Mouse (Mus musculus): ENCODE data around the gene Srd5a1.

The Srd5a1 gene

DNA sequence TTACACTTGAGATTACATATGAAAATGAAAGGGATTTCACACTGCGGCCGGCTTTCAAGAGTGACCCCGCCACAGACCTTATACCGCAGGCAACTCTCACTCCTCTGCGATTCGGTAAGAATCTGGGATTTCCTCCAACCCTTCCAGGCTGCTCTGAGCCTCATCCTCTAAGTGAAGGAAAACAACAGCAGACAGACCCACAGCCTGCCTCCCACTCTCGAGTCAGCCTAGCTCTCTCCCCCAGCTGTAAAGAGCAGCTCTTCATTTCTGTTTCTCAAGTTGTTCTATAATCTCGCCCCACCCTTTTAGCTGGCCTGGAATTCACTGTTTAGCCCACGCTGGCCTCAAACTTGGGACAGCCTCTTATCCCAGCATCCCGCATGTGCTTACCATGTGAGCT, 69.5 kb downstream of the Srd5a1 start:
- no peak for DNase-seq (ENCODE audit: low spot score in 2 of 2)

DNA sequence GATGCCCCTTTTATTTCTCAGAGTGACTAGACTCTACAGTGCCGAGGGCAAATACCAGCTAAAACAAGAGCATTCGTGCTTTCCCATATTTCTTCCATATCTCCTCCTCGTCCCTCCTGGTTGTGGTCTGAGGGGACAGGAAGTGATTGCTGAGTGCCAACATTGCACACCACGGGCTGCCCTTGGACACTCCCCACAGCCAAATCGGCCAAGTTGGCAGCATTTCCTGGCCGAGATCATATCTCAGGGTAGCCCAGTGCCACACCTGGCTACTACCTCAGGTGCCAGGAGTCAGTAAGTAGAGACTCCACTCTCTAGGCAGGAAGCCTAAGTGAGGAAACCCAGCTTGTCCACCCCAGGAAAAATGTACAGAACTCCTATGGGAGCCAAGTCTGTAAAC, 70.0 kb downstream of the Srd5a1 start:
- no peak for DNase-seq (ENCODE audit: low spot score in 2 of 2)

DNA sequence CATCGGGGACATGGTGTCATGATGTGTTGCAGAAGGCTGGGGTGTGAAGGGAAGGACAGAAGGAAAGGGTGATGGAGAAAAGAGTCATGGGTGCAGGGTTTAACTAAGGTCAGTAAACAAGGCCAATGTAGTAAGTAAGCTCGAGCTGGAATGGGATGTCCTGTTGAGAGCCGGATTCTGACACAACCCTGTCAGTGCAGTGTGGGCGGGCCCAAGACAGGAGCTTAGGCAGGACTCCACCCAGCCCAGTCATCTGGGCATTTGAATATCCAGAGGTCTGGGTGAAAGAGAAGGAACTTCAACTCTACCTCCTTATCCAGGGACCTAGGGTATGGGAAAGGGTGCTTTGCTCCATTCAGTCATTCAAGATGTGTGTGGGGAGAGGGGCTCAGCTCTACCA, 72.9 kb downstream of the Srd5a1 start:
- DNase-seq (ENCODE audit: low spot score in 2 of 2), result no peak

DNA sequence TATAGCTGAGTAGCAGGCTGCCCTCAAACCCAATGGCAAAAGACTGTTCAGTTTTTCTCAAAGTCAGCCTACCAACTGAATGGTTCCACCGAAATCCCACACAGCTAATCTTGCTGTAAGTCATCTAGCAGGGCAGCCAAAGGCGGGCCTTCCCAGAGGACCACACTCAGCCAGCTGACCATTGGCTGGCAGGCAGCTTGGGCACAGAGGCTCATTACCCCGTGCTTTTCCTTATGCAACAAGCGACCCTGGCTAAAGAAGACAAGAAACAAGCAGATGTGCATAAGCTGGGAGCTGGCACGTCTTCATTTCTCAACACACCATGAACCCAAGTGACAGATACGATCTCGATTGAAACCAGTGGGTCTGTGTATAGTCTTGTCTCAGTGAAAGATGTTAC, 73.9 kb downstream of the Srd5a1 start:
- no peak for DNase-seq (ENCODE audit: low spot score in 2 of 2)

DNA sequence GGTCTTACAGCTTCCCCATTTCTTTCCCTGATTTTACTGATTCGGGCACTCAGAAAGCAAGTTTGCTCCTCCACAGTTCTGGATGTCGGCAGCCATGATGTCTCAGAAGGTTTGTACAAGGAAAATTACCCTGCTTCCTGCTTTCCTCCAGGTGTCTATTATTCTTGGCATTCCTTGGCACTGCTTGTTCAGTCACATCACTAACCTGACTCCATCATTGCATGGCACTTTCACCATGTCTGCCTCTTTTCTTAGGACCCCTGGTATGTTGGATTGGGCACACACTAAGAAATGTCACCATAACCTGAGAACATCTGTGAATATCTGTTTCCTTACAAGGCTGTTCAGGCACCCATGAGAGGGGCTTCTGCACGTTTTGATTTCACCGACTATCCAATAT, 75.2 kb downstream of the Srd5a1 start:
- no peak for DNase-seq (ENCODE audit: low spot score in 2 of 2)

DNA sequence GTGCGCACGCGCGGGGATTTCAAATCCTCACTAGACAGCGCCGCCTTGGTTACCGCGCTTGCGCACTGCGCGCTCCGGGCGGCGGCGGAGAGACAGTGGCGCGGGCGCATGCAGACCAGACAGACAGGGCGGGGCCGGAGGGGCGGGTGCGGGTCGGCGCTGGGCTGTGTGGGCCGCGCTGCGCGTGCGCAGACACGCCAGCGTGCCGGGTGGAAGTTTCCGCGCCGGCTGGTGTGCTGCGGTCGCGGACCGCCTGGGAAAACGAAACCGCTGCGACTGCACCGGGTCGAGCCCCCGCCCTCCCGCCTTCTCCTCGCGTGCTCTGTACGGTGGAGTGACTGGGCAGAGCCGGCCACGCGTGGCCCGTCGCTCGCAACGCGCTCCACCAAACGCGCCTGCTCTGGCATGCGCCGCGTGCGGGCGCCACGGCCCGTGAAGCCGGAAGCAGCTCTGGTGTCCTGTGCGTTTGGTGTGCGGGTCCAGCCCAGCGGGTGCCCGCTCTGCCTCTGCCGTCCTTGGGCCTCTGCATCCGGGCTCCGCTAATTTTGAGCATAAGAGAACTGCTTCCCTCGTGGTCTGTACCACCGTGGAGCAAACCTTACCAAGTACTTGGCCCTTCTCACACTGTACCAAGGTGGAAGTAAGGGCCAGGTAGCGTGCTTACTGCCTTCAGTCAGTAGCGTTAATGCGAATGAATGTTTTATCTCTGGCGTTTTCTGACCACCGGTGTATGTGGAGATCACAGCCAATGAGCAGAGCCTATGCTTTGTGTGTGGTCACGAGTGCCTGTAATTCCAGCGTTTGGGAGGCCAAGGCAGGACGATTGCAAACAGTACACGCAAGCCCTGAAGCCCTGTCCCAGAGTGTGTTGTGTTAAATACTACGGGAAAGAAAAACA, 76.3 kb downstream of the Srd5a1 start:
- DNase-seq (ENCODE audit: low spot score in 2 of 2), result peak; percentile 96 to 98

DNA sequence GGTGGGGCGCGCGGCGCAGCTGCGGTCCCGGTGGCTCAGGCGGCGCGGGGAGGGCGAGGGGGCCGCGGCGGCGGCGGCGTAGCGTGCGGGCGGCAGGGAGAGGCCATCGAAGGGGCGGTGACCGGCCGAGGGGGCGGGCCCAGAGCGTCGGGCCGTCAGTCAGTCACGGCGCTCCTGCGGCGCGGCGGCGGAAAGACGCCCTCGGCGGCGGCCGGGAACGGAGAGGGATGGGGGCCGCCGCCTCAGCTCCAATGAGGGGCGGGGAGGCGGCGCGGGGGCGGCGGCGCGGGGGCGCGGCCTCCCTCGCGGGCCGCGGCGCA, 76.9 kb downstream of the Srd5a1 start, which contains the start of gene Tent4a:
Gene Tent4a, minus strand, starts transcription at position 284 of the 320 bp plus-strand sequence.
- DNase-seq (ENCODE audit: low spot score in 2 of 2), result no peak

DNA sequence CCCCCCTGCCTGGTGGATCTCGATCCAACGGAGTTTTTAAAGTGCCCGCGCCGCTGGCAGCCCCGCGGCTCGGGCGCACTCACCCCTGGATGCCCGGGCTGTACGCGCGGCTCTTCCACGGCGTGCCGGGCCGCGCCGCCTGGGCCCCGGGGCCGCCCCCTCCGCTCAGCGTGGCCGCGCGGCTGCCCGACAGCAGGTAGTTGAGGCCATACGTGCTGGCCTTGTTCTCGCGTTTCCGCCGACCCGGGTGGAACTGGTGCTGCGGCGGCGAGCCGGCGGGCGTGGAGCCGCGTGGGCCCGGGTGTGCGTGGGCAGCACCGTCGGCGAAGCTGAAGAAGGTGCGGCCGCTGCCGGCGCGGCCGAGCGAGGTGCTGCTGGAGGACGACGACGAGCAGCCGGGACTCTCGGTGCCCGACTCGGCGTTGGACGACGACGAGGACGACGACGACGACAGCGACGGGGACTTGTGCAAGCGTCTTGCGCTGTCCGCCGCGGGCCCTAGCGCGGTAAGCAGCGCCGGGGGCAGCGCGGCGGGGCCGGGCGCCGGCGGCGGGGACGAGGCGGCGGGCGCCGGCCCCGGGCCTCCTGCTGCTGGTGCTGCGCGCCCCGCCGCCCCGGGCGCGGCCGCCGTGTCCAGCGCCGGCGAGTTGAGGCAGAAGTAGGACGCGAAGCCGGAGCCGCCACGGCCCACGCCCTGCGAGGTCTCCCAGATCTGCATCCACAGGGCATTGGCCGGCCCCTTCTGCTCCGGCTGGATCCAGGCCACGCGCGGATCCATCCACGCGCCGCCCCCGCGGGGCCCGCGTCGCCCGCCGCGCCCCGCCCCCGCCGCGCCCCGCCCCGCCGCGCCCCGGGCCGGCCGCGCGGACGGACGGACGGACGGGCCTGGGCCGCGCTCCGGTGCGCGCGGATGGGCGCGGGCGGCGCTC, 77.6 kb downstream of the Srd5a1 start, which contains the start of gene Nsun2:
Gene Nsun2, plus strand, starts transcription at position 342 of the 929 bp plus-strand sequence.
- peak; percentile 54 to 62 for DNase-seq (ENCODE audit: low spot score in 2 of 2)

DNA sequence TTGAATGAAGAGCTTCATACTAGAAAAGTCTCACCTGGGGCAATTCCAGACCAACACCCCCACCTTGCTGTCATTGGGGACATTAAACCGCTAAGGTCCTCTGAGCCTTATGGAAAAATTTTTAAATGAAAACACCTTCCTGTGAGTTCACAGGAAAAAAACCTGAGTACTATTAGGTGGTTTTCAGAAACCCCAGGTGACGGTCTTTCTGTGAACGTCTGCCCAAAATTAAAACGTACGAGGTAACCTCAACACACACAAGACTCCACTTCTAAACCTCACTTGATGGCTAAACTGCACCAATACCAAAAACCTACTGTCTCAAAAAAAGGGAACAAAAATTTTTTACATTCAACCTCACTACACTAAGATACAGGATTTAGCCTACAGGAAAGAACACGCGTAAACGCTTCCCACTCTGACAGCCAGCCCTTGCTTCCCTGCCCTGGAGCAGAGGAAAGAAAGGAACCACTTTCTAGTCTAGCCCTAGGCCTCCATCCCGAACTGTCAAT, 78.3 kb downstream of the Srd5a1 start:
- DNase-seq (ENCODE audit: low spot score in 2 of 2), result no peak

DNA sequence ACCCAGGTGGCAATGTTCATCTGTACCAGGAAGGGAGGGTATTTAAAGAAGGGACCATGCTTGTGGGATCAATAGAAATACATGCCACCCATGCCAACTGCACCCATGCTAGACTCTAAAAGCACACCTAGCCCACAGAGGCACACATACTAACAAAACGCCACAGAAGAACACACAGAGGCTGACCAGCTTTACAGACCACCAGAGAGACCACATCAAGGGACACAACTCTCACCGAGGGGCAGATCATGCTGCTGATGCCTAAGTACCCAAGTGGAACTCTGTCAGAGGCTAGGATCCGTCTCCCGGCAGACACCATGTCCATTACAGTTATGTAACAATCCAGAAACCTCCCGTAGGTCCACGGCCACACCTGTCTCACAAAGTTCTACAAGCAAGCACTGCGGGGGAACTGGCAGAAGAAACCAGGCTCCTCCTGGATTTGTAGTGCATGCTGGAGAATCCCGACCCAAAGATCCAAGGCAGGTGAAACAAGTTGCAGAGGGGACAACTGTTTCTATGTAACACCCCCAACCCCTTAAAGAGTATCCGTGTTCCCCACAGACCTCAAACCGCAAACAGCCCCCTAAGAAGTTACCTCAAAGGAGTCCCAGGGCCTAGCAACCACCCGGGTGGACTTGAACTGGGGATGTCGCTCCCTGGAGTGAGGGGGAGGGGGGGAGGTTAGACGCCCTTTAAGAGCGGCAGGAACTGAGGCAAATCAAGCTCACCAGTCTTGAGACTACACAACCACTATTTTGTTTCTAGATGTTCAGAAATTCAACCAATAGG, 78.9 kb downstream of the Srd5a1 start:
- no peak for DNase-seq (ENCODE audit: low spot score in 2 of 2)

DNA sequence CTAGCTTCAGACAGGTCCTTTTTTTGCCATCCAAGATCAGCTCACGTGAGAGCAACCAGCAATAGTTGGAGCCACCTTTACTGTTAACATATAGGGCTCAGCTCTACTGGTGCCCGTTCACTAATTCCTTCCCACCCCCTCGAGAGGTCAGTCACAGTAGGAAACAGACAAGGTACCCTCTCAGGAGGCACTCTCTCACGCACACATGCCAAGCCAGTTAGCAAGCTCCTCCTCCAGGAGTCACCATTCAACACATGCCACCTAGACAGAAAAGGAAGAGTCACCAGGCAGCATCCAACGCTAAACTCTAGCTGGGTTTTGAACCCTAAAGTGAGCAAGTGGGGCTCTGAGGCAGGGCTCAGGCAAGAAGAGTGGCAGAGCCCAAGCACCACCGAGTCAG, 79.8 kb downstream of the Srd5a1 start:
- no peak for DNase-seq (ENCODE audit: low spot score in 2 of 2)

DNA sequence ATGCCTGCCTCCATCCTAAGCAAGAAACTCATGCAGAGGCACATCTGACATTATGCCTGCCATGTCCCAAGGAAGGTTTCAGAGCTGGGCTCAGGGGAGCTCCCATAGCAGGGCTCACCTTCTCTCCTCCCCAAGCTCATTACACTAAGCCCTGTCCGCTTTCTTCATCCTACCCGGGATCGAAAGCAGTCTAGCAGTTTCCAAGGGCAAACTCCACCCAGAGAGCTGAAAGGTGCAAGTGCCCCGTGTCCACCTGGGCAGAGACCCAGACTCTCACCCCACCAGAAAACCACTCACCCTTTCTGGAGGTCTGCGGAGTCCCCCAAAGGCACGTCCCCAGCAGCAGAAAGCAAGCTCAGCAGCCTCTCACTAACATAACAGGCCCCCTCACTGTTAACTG, 80.3 kb downstream of the Srd5a1 start:
- DNase-seq (ENCODE audit: low spot score in 2 of 2), result no peak

DNA sequence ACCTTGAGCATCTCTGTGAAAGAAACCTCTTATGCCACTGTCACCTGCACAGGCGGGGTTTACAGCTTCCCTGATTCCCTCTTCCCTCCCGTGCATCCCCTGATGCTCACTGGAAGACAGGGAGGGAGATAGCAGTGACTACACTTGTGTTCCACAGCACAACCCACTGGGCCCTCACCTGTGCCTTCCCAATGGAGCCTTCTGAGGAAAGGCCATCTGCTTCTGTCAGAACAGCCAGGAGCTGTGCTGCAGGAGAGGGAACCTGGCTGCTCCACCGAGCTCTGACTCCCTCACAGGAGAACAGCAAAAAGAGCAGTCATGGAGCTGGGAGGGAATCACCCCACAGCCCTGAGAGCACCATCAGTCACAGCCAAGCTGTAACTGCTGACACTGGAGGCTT, 81.1 kb downstream of the Srd5a1 start:
- DNase-seq (ENCODE audit: low spot score in 2 of 2), result no peak

DNA sequence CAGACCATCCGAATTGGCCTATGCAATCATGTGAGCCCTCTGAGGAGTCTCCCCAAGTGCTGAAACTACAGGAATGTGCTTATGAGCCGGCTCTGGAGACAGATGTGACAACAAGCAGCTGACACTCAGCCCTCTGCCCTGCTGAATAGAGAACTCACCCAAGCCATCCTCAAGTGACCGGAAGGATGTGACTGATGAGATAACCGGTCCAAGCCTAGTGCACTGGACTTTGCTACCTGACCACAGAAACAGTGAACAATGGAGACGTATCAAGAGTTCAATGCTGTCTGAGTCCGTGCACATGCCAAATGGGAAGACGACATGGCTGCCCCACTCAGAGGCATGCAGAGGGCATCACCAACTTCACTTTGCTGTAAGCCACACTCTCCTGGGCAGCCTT, 82.7 kb downstream of the Srd5a1 start:
- DNase-seq (ENCODE audit: low spot score in 2 of 2), result no peak

DNA sequence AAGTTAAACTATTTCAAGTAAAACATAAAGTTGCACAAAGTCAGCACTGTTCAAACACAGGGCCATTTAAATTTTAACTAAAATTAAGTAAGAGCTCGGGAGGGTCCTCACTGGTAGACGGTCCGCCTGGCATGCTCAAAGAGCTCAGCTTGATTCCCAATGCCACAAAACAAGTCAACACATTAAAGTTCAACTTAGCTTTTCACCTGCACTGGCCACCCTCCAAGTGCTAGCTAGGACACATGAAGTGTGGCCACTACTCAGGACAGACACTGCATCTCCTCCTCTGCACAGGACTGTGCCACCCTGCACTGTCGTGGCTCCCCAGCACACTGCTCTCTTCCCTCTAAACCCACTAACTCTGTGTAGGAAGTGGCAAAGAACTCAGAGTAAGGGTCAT, 85.4 kb downstream of the Srd5a1 start:
- DNase-seq (ENCODE audit: low spot score in 2 of 2), result no peak

DNA sequence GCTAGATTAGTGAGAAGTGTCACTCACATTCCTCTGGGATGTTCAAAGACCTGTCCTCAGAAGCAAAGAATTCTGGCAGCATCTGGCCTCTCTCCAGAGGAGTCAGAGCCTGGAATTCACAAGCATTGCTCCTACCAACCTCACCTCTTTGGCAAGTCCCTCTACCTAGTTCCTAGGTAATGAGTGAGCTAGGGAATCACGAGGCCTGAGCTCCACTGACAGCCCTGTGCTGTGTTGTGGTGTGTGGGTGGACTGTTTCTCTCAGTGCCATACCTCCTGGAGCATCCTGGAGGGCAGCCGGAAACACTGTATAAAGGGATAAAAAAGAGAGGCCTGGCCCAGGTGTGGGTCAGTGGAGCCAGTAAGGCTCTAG, 87.1 kb downstream of the Srd5a1 start:
- DNase-seq (ENCODE audit: low spot score in 2 of 2), result no peak
